Mouse (Mus musculus) c-Kit-positive CD71-positive TER-119-negative erythroid progenitor cells, embryonic 14.5 days (primary cell): ENCODE data around the gene Manba.

Experiments used
- DNase-seq: peaks from one replicate; pipeline ENCODE4 v3.0.0-alpha.2; 2013; ENCODE audit warnings: low read depth

Gene Manba

GRCm38 (mm10) chr3:135529670-135530069 is 44.3 kb downstream of the Manba start:
- DNase-seq: no peak

- no peak for DNase-seq
These were observed 46.4 kb downstream of the Manba start for GRCm38 (mm10) chr3:135531762-135532161.

GRCm38 (mm10) chr3:135534103-135534502 is 48.7 kb downstream of the Manba start:
- no peak for DNase-seq

GRCm38 (mm10) chr3:135546212-135546923 is 61.0 kb downstream of the Manba start:
- DNase-seq: no peak

DNA sequence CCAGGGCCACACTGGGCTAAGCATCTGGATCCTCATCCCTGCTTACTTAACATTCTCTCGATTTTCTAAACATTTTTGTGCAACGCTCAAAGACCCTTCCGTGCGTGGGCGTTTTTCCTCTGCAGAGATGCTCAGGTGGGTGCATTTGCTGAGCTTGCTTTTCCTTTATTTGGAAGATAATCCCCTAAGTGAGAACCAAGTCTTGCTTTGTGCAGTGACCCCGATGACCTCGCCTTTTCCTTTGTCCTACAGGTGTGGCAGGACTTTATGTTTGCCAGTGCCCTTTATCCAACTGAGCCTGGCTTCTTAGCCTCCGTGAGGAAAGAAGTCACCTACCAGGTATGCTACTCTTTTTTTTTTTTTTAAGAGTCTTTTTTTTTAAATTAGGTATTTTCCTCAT is 61.9 kb downstream of the Manba start:
- no peak for DNase-seq

- no peak for DNase-seq
These were observed 67.5 kb downstream of the Manba start for GRCm38 (mm10) chr3:135552874-135553273.

- no peak for DNase-seq
These were observed 69.8 kb downstream of the Manba start for GRCm38 (mm10) chr3:135555192-135555591.

DNA sequence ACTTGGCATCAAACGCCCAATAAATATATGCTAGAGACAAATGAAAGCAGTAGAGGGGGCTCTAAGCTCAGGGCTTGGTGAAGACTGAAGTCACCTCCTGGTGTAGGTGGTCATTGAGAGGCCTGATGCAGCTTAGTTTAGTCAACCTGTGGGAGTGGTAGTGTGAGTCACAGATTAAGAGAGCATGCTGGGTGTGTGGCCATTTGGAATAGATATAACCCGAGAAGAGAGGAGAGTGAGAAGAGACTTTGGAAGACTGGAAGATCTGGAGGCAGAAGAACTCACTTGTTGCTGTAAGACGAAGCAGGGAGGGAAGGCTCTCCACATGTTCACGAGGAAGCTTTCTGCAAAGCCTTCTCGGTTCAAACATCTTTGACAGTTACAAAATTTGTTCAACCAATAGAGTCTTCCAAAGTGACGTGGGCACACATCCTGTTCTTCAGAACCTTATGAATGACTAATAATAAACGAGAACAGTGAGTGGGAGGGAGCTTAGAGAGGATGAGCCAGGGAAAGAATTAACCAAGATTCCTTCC is 70.7 kb downstream of the Manba start:
- DNase-seq: no peak

DNA sequence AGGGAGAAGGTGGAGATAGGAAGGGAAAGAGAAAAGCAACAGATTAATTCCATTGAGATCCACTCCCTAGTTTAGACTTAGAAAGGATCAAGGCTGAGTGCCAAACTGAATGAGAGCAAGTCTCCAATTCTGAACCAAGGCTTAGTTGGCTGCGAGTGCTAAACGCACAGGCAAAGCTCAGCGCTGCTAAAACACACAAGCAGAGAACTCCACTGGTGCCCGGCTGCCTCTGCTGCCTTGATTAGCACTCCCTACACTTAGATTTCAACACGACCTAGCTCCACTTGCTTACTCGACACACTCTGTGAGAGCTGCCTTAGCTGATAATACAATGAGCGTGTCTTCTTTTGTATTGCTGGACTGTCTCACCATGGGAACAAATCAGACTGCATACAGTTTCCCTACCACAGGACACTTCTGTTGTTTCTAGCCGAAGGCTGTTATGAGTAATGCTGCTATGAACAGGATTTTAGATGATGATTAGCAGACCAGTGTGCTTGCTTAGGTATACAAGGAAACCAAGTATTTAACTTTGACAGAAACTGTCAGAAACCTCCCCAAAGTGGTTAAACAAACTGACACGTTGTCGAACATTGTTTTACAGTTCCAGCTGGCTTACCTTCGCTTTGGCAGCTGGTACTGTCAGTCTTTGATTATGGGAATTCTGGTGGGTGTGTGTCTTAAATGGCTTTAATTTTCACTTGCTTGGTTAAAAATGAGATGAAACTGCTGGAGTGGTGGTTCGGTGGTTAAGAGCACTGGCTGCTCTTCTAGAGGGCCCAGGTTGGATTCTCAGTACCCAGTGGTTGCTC is 71.6 kb downstream of the Manba start:
- DNase-seq: no peak

- no peak for DNase-seq
These were observed 76.6 kb downstream of the Manba start for GRCm38 (mm10) chr3:135562036-135562435.

GRCm38 (mm10) chr3:135563163-135563689 is 77.8 kb downstream of the Manba start:
- no peak for DNase-seq

DNA sequence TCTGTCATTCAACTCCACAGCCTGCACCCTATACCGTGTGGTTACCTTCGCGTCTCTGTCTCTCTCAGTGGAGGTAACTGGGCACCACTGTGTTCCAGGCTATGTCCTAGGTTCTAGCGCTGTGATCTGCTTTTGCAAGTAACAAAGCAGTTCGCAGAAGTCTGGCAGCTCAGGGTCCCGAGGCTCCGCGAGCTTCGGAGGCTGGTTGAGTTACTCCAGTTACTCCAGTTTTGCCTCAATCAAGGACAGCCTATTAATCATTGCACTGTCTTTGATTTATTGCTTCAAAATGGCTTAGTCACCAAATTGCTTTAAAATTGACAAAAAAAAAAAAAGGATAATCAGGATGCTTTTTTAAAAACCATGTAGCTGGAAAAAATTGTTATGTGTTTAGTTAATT is 79.3 kb downstream of the Manba start:
- DNase-seq: no peak

DNA sequence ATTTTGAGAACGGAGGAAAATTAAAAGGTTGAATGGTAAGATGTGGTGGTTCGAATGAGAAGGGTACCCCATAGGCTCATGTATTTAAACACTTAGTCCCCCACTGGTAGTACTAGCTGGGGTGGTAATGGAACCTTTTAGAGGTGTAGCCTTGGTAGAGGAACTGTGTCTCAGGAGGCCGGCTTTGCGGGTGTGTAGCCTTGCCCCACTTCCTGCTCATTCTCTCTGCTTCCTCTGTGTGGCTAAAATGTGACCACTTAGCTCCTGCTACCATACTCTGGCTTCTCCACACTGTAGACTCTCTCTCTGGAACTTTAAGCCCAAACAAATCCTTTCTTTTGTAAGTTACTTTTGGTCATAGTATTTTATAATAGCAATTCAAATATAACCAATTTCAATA is 79.9 kb downstream of the Manba start:
- DNase-seq: no peak

- DNase-seq: no peak
These were observed 82.5 kb downstream of the Manba start for GRCm38 (mm10) chr3:135567888-135568287.

- no peak for DNase-seq
These were observed 83.2 kb downstream of the Manba start for GRCm38 (mm10) chr3:135568633-135569032.

DNA sequence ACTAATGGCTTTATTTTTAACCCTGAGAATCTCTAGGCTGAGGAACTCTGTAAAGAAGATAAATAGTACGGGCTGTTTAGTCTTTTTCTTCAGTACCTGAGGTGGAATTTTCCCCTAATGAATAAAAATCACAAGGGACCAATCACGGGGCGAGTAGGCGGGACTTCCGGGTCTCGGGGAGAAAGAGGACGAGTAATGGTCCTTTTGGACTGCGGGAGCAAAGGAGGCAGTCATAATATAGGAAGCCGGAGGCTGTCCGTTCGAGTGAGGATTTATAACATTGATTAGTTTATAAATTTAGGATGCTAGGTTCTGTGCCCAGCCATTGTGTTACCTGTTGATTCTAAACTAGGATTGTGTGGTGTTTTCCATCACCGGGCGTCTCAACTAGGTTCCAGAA is 86.1 kb downstream of the Manba start:
- no peak for DNase-seq

DNA sequence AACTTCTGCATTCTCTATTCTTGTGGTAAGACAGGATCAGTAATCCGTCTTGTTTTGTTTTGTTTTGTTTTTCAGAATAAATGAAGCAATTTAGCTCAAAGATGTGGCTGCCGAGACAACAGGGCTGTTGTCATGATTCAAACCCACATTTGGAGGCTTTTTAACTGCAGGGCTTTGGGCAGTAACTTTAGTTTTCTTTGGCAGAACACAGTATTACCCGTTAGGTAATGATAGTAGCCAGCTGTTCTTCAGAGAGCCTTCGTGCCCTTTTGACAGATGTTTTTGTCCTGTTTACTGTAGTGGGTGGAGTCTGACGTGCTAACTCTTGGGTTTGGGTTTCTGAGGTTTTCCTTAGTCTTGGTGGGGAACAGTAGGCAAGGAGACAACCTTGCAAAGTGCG is 87.6 kb downstream of the Manba start:
- no peak for DNase-seq

GRCm38 (mm10) chr3:135575126-135575525 is 89.7 kb downstream of the Manba start:
- no peak for DNase-seq

- DNase-seq: no peak
These were observed 93.3 kb downstream of the Manba start for GRCm38 (mm10) chr3:135578588-135579140.

DNA sequence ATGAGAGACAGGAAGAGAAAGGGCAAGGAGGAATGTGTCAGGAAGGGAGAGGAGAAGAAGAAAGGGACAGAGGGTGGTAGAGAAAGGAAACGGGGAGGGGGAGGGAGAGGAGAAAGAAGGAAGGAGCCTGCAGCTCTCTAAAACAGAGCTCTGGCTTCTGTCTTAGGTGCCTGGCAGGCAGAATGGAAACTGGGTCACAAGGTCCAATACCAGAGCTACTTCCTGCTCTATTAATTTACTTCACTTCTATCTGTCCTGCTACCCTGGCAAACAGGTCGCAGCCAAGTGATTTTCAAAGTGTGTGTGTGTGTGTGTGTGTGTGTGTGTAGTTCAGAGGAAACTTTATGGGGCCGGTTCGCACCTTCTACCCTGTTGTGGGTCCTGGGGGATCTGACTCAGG is 93.8 kb downstream of the Manba start:
- DNase-seq: no peak

DNA sequence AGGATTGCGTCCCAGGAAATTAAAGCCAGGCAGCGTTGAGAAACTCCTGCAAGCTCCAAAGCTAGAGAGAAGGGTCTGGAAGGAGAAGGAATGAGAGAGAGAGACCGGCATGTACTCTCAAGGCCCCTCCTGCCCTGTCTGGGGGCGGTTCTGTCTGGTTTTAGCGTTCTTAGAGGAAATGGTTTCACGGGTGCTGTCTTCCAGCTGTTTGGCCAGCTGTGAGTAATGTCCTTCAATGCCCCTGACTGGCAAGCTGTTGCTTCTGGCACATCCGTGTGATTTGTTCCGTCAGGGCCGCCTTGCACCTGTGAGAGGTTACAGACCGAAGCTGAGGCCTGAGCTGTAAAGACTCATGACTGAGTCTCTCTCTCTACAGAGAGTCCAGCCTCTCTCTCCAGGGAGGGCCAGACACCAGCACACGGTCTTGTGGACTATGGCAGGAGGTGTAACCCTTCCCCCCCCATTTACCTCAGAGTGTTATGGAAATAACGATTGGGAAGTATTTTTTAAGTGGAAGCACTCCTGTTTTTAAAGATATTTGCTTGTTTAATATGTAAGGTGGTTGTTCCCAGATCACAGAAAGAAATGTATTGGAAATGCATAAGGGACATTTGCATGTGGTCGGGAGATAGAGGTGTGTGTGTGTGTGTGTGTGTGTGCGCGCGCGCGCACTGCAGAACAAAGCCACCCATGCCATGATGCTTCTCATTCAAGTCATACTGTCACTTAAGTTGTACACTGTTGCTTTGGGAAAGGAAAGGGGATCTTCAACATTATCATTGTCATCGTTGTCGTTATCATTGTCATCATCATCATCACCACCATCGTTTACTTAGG is 95.2 kb downstream of the Manba start:
- DNase-seq: no peak

- no peak for DNase-seq
These were observed 96.3 kb downstream of the Manba start for GRCm38 (mm10) chr3:135581606-135582117.
